Mouse (Mus musculus) small intestine, adult 2 months (tissue): ENCODE results near the gene Tmem229b.

Experiments
- CTCF ChIP-seq: fragments of 200-500 bp; IDR thresholded peaks from 2 replicates; pipeline ENCODE4 v1.5.1; 2012; ENCODE audit warnings: low read depth, mild to moderate bottlenecking, control low read depth, inconsistent platforms, low read length, moderate library complexity, mixed read lengths; ENCODE audit not compliant: insufficient replicate concordance, insufficient read length; ENCODE audit errors: extremely low read depth
- POLR2A ChIP-seq: fragments of 200-500 bp; IDR thresholded peaks from 2 replicates; pipeline ENCODE4 v1.6.1; 2012; ENCODE audit warnings: low read depth, mild to moderate bottlenecking, control low read depth, inconsistent platforms, low read length, moderate library complexity

GRCm38 (mm10) chr12:79055276-79055675 is 47.8 kb upstream of the Tmem229b start:
- TF ChIP-seq CTCF (no peak), POLR2A (no peak)
